Mouse (Mus musculus) liver (tissue): ENCODE measurements around the gene Magohb.
A peak's percentile ranks its signal among the peaks of the same experiment; 100 is the strongest.
"Not testable (repeated sequence)": the region's sequence is repeated elsewhere in the genome, so short reads cannot be mapped to it uniquely, and the experiment has no call there.

Experiments used
- DNase-seq: peaks from one replicate; pipeline ENCODE4 v3.0.0-alpha.2; 2020; ENCODE audit warnings: mixed read lengths

Magohb gene

DNA sequence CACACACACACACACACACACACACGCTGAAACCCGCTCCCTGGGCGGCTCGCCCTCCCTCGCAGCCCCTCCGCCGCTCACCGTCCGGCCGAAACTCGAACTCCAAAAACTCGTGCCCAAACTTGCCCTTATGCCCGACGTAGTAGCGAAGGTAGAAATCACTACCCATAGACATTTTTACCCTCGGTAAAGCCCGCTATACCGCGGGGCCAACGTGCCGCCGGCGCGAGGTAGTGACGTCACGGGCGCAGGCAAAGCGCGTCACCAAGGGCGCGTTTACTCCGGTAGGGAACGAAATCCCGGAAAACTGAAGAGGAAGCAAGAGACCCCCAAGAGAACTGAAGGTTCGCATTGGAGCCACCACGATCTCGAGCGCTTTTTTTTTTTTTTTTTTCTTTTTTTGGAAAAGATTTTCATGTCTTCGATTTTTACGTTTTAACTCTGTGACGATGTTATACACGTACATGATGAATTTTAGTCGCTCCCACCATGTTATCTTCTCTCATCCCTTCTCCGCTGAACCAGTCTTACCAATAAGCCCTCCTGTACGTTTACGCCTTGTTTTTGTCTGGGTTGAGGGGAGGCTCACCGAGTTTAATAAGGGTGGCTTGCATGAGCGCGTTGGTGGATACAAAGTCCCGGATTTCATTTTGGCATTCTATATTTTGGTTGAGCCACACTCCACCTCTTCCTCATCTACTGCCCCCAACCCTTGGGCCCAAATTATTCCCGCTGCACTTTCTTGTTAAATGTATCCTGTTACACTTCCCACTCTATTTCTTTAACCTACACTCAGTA, at the start of gene Magohb:
TSS of gene Magohb (minus strand) at position 254 of the 798 bp plus-strand sequence.
- DNase-seq = peak; percentile 84

- DNase-seq = no peak
These were observed 47.0 kb upstream of the Magohb start for GRCm38 (mm10) chr6:131340082-131340481.

GRCm38 (mm10) chr6:131339309-131339708, 46.3 kb upstream of the Magohb start:
- no peak for DNase-seq

- no peak for DNase-seq
These were observed 45.7 kb upstream of the Magohb start for GRCm38 (mm10) chr6:131338787-131339186.

DNA sequence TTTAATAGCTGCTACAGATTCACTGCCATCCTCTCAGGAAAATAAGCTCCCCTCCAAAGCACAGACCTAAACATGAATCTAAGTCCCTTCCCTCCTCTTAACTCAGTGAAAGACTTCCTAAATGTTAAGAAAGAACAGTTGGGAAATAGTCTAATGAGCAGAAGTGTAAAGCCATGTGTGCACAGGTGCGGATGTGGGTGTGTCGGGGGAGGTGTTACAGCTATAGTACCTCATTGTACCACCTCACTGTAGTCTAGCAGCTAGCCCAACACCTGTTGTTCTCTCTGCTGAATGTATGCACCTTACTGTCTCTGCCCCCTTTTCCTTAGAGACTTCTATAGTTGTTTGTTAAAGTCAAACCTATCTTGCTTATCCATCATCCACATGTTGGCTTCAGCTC, 34.0 kb upstream of the Magohb start:
- DNase-seq = no peak

DNA sequence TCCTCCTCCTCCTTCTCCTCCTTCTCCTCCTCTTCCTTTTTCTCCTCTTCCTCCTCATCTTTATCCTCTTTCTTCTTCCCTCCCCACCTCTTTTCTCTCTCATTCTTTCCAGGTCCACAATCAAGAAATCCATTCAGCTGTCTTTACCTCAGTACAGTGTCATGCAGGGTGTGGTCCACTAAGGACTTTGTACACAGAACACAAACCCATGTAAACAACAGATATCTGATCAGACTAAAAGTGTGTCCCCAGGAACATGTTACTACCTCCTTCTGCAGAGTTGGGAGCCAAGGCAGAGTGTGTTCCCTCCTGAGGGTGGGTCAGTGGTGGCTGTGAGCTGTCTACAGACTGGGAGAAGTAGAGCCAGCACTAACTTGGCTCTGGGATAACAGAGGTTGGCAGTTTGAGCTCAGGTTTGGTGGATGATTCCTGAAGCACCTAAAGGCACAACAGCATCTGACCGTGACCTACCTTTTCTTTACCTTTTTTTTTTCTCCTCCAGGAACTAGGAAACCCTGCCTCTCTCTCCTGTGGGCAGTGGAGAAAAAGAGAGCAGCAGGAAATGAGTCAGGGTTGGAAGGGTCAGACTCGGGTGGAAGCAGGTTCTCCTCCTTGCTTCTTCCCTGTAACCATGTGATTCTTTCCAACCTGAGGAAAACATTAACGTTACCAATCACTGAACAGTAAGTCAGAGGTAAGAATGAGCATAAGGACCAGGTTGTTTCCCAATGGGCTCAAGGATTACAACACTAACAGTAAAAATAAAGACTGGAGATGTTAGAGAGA, 29.0 kb upstream of the Magohb start:
- no peak for DNase-seq

GRCm38 (mm10) chr6:131316155-131317101, 23.4 kb upstream of the Magohb start:
- DNase-seq = peak; percentile 5

DNA sequence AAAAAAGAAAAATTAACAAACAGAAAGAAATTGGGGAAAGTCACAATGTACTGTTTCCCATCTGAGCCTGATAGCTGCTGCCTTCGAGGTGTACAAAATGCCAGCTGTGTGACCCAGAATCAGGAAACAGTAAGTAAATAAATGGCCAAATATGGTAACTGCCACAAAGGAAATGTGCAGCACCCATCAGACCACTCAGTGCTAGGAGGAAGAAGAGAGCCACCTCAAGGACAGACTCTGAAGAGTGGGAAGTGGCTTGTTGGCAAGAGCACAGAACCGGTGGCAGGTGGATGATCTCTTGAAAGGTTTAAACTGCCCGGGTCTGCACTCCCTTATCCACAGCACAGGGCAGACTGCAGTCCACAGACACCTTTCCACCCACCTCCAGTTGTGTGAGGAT, 15.0 kb upstream of the Magohb start:
- DNase-seq = no peak

DNA sequence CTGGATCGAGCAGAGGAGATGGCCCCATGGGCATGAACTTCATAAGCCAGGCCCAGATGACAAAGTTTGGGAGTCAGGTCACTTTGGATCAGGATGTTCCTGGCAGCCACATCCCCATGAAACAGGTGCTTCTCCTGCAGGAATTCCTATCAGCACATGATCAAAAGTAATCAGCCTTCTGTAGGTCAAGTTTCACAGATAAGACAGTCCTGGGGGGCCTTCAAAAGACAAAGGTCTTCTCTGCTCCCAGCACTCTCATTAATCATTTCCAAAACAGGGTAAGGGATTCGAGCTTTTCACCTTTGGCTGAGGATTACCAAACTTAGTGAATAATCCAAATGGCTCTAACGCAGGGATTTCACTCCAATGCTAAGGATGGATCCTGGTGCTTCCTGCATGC, 11.7 kb upstream of the Magohb start:
- no peak for DNase-seq

GRCm38 (mm10) chr6:131298531-131298930, 5.5 kb upstream of the Magohb start:
- no peak for DNase-seq

GRCm38 (mm10) chr6:131294435-131295112, 1.5 kb upstream of the Magohb start:
- DNase-seq = no peak

- DNase-seq = no peak
These were observed 872 bp upstream of the Magohb start for GRCm38 (mm10) chr6:131293916-131294315.

GRCm38 (mm10) chr6:131292276-131292990, 611 bp downstream of the Magohb start:
- peak; percentile 37 for DNase-seq

GRCm38 (mm10) chr6:131290430-131290829, 2.6 kb downstream of the Magohb start:
- peak; percentile 39 for DNase-seq

- not testable (repeated sequence) for DNase-seq
These were observed 14.9 kb downstream of the Magohb start for GRCm38 (mm10) chr6:131278160-131278559.

DNA sequence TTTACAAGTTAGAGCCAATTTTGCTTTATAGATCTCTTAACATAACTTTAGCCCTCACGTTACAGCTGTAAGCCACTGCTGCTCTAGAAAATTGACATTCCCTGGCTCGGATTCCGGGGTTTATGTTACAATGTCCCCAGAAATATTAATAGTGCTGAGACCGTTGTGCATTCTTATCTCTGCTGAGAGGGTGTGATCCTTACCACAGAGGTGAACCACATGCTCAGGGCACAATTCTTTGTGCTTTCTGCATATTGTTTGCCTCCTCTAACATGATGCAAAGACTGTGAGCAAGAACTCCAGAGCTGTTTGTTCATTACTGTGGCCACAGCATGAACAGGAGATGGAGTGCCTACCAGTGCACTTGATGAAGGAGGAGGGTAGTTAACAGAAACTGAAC, 16.4 kb downstream of the Magohb start:
- DNase-seq = no peak

DNA sequence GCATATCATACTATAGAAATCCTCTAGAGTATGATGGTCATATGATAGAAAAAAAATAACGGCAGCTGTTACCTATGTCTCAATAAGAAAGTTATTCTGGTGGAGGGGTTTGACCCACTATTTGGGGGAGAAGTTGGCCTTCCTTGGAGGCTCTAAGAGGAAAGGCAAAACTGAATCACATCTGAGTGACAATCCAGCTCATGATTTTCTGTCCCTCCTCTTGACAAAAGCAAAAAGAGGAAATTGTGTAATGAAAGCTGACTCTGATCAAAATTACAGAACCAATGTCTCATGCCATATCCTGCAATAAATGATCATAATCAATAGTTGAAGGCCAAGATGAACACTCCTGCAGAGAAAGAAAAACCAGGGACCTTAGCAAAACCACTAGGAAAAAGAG, 20.7 kb downstream of the Magohb start:
- DNase-seq = no peak

- DNase-seq = no peak
These were observed 22.7 kb downstream of the Magohb start for GRCm38 (mm10) chr6:131270312-131270711.

- no peak for DNase-seq
These were observed 23.4 kb downstream of the Magohb start for GRCm38 (mm10) chr6:131269599-131269998.

DNA sequence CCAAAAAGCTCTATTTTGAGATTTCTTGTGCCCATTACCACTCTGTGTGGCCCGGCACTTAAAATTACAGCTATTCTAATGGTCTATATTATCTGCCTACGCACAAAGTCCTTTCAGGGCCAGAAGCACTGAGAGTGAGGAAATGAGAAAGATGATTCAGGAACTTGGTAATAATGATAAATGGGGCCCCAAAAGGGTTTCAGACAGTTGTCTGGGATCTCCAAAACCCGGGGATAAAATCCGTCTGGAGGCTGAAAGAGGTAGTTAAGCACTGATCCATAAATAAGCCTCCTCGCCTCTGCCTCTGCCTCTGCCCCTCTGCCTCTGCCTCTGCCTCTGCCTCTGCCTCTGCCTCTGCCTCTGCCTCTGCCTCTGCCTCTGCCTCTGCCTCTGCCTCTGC, 28.9 kb downstream of the Magohb start:
- DNase-seq = no peak

DNA sequence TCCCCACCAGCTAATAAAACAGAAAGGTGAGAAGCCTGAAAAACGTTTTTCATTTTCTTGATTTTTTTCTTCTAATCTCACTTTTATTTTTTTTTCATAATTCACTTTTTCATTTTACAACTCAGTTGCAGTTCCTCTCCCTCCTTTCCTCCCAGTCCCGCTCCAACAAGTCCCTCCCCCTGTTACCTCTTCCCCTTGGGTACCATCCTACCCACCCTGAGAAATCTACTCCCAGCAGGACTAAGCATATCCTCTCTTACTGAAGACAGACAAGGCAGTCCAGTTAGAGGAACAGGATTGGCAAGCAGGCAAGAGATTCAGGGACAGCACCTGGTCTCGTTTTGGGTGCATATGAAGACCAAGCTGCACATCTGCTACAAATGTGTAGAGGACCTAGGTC, 30.3 kb downstream of the Magohb start:
- DNase-seq = no peak

DNA sequence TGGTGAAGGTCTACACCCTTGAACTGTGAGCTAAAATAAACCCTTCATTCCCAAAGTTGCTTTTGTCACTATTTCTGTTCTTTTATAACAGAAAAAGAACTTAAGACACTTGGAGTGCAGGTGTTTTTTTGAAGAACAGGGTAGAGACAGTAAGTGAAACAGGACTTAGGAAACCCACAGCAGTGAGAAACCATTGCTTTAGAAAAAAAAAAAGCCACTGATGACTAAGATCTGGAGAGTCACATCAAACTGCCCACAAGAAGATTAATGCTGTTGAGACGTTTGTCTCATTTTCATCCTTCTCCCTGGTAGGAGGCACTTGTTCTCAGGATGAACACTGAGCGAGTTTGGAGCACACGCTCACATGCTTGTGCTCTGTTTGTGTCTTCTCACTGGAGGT, 31.0 kb downstream of the Magohb start:
- no peak for DNase-seq
